Mouse (Mus musculus) erythroid progenitor cell, adult 5-6 weeks (primary cell): ENCODE data around the gene Numa1. TPM values are rescaled to one million over a fixed set of nuclear protein-coding genes. Genes with fewer than 3 reads are reported as not detected.
"Not testable (repeated sequence)": the region's sequence is repeated elsewhere in the genome, so short reads cannot be mapped to it uniquely, and the experiment has no call there.

Source experiments
- ATAC-seq: replicated peaks from 2 replicates; pipeline ENCODE4 v1.8.0; 2016; ENCODE audit warnings: moderate number of reproducible peaks, mild to moderate bottlenecking, moderate TSS enrichment, inconsistent platforms; ENCODE audit not compliant: poor library complexity, low FRiP score, severe bottlenecking
- total RNA-seq, 2 experiments: library from RNA; stranded (forward) in 1 of 2; stranded (reverse) in 1 of 2; fragments of 150-400 nt in 1 of 2; fragments of 186-747, 209-891 nt in 1 of 2; gene quantifications; 2 replicates each; pipeline versions ENCODE4 v1.2.3 to v1.2.4; 2015 to 2017; ENCODE audit warnings: low replicate concordance in 2 of 2

The Numa1 gene
- total RNA-seq, 2 experiments from 2014 or later, result 218 to 405 TPM

- ATAC-seq, result no peak
These were observed 37.8 kb downstream of the Numa1 start for GRCm38 (mm10) chr7:101971721-101972120.

GRCm38 (mm10) chr7:101973730-101974129 lies 39.8 kb downstream of the Numa1 start:
- no peak for ATAC-seq

GRCm38 (mm10) chr7:101974505-101974904 lies 40.6 kb downstream of the Numa1 start:
- no peak for ATAC-seq

- ATAC-seq, result 0 out of 2 replicates have a peak, but pooled peaks have one; percentile 12
These were observed 48.8 kb downstream of the Numa1 start for GRCm38 (mm10) chr7:101982735-101983134.

- no peak for ATAC-seq
These were observed 51.2 kb downstream of the Numa1 start for GRCm38 (mm10) chr7:101985081-101985480.

GRCm38 (mm10) chr7:101994241-101994640 lies 60.3 kb downstream of the Numa1 start:
- ATAC-seq, result no peak

GRCm38 (mm10) chr7:101998194-101998927 lies 64.5 kb downstream of the Numa1 start:
- ATAC-seq, result peak; percentile 64

GRCm38 (mm10) chr7:101999461-102000151 lies 65.7 kb downstream of the Numa1 start:
- no peak for ATAC-seq

GRCm38 (mm10) chr7:102000296-102000695 lies 66.4 kb downstream of the Numa1 start:
- no peak for ATAC-seq

- no peak for ATAC-seq
These were observed 67.2 kb downstream of the Numa1 start for GRCm38 (mm10) chr7:102000921-102001630.

- ATAC-seq, result peak; percentile 68
These were observed 72.6 kb downstream of the Numa1 start for GRCm38 (mm10) chr7:102006520-102006919.

- no peak for ATAC-seq
These were observed 77.9 kb downstream of the Numa1 start for GRCm38 (mm10) chr7:102011855-102012254.

- ATAC-seq, result no peak
These were observed 79.5 kb downstream of the Numa1 start for GRCm38 (mm10) chr7:102013416-102013815.

GRCm38 (mm10) chr7:102014995-102015394 lies 81.1 kb downstream of the Numa1 start:
- no peak for ATAC-seq

- no peak for ATAC-seq
These were observed 83.0 kb downstream of the Numa1 start for GRCm38 (mm10) chr7:102016936-102017335.

- no peak for ATAC-seq
These were observed 83.5 kb downstream of the Numa1 start for GRCm38 (mm10) chr7:102017452-102017851.

GRCm38 (mm10) chr7:102018034-102018433 lies 84.1 kb downstream of the Numa1 start:
- ATAC-seq, result no peak

- no peak for ATAC-seq
These were observed 84.7 kb downstream of the Numa1 start, which contains the start of gene Il18bp for GRCm38 (mm10) chr7:102018590-102018989. Gene Il18bp, minus strand, starts transcription at chr7:102018690.

GRCm38 (mm10) chr7:102019362-102019761 lies 85.5 kb downstream of the Numa1 start:
- no peak for ATAC-seq

GRCm38 (mm10) chr7:102020934-102021333 lies 87.0 kb downstream of the Numa1 start:
- not testable (repeated sequence) for ATAC-seq

GRCm38 (mm10) chr7:102023821-102024220 lies 89.9 kb downstream of the Numa1 start:
- ATAC-seq, result no peak
